Mouse (Mus musculus) spleen, adult 2 months (tissue): ENCODE measurements around the gene Pard3.

Experiments
- CTCF ChIP-seq: fragments of 200-500 bp; IDR thresholded peaks from 2 replicates; pipeline ENCODE4 v1.5.1; 2011; ENCODE audit warnings: mild to moderate bottlenecking, inconsistent platforms; ENCODE audit not compliant: insufficient read depth, insufficient read length, insufficient replicate concordance; ENCODE audit errors: extremely low read depth
- POLR2A ChIP-seq: fragments of 200-500 bp; IDR thresholded peaks from 2 replicates; pipeline ENCODE4 v1.6.1; 2011; ENCODE audit warnings: low read depth, low read length, inconsistent platforms

DNA sequence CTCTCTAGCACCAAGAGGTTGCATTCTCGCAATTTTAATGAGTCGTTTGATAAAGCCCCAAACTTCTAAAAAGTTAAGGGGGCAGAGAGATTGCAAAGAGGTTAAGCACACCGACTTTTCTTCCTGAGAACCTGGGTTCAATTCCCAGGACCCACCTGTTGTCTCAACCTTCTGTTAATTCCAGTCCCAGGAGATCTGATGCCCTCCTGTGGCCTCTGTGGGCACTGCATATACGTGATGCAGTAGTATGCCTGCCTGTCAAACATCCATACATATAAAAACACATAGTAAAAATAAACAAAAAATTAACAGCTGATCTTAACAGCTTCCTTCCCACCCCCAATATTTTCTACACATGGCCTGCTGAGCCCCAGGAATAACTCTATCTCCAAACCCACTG, 524.6 kb downstream of the Pard3 start:
- TF ChIP-seq CTCF = peak; percentile 28; the same call in 1 of the 2 replicates
- TF ChIP-seq POLR2A = no peak
